Mouse (Mus musculus) ovary, postnatal 10 days (tissue): ENCODE data around the gene 2010111I01Rik.

ENCODE experiments used
- DNase-seq: peaks from one replicate; pipeline ENCODE4 v3.0.0; 2022; ENCODE audit warnings: low spot score

Gene 2010111I01Rik

GRCm38 (mm10) chr13:63245812-63246211 lies 281.1 kb downstream of the 2010111I01Rik start:
- DNase-seq, result no peak

- DNase-seq, result no peak
Measured at GRCm38 (mm10) chr13:63246332-63246940, 281.7 kb downstream of the 2010111I01Rik start.

GRCm38 (mm10) chr13:63247041-63247440 lies 282.3 kb downstream of the 2010111I01Rik start:
- no peak for DNase-seq

GRCm38 (mm10) chr13:63247631-63248030 lies 282.9 kb downstream of the 2010111I01Rik start:
- no peak for DNase-seq

- no peak for DNase-seq
Measured at GRCm38 (mm10) chr13:63248318-63248717, 283.6 kb downstream of the 2010111I01Rik start.

GRCm38 (mm10) chr13:63249171-63249570 lies 284.5 kb downstream of the 2010111I01Rik start:
- DNase-seq, result no peak

GRCm38 (mm10) chr13:63249741-63250431 lies 285.2 kb downstream of the 2010111I01Rik start:
- DNase-seq, result no peak

GRCm38 (mm10) chr13:63250441-63250980 lies 285.8 kb downstream of the 2010111I01Rik start:
- DNase-seq, result no peak

GRCm38 (mm10) chr13:63251118-63251889 lies 286.6 kb downstream of the 2010111I01Rik start:
- DNase-seq, result no peak

- no peak for DNase-seq
Measured at GRCm38 (mm10) chr13:63252295-63253010, 287.8 kb downstream of the 2010111I01Rik start.

GRCm38 (mm10) chr13:63253147-63253546 lies 288.5 kb downstream of the 2010111I01Rik start:
- DNase-seq, result no peak

- DNase-seq, result no peak
Measured at GRCm38 (mm10) chr13:63253886-63254636, 289.4 kb downstream of the 2010111I01Rik start.

- DNase-seq, result no peak
Measured at GRCm38 (mm10) chr13:63255519-63256011, 290.9 kb downstream of the 2010111I01Rik start.

GRCm38 (mm10) chr13:63256146-63256545 lies 291.5 kb downstream of the 2010111I01Rik start:
- no peak for DNase-seq

GRCm38 (mm10) chr13:63256807-63257206 lies 292.1 kb downstream of the 2010111I01Rik start:
- no peak for DNase-seq

GRCm38 (mm10) chr13:63258167-63258582 lies 293.5 kb downstream of the 2010111I01Rik start:
- no peak for DNase-seq

- DNase-seq, result no peak
Measured at GRCm38 (mm10) chr13:63258671-63259070, 294.0 kb downstream of the 2010111I01Rik start.

GRCm38 (mm10) chr13:63260133-63260532 lies 295.4 kb downstream of the 2010111I01Rik start:
- no peak for DNase-seq

- no peak for DNase-seq
Measured at GRCm38 (mm10) chr13:63260753-63261631, 296.3 kb downstream of the 2010111I01Rik start.

- no peak for DNase-seq
Measured at GRCm38 (mm10) chr13:63261676-63262075, 297.0 kb downstream of the 2010111I01Rik start.
